Mouse (Mus musculus) spleen, adult 2 months (tissue): ENCODE results near the gene Crtc1.

ENCODE experiments used
- CTCF ChIP-seq: fragments of 200-500 bp; IDR thresholded peaks from 2 replicates; pipeline ENCODE4 v1.5.1; 2011; ENCODE audit warnings: mild to moderate bottlenecking, inconsistent platforms; ENCODE audit not compliant: insufficient read depth, insufficient read length, insufficient replicate concordance; ENCODE audit errors: extremely low read depth
- POLR2A ChIP-seq: fragments of 200-500 bp; IDR thresholded peaks from 2 replicates; pipeline ENCODE4 v1.6.1; 2011; ENCODE audit warnings: low read depth, low read length, inconsistent platforms

GRCm38 (mm10) chr8:70354004-70354403, 85.4 kb downstream of the Crtc1 start:
- no peak for TF ChIP-seq CTCF
- TF ChIP-seq POLR2A: no peak
